19 mouse cellular contexts compared by ENCODE assay signal in the genomic region with DNA sequence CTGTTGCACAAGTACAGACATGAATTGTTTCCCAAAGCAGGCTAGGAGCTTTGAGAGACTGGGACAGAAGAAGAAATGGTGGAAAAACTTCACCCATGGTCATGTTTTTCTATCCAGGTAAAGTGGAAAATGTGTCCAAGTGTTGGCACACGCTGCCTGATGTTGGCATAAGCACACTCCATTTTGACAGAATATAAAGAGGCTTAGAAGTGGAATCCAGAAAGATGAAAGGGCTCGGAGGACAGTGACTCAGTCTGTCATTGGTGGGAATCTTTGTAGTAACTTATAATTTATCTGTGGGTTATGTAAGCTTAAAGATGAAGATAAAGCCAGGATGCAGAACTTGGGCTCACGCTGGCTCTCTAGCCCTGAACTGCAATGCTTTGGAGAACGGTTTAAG. TPM values are rescaled to one million over a fixed set of nuclear protein-coding genes. Genes with fewer than 3 reads are reported as not detected.
"Had no signal": no experiment of that assay in that cellular context is flagged by ENCODE, and none has a peak within 500 bp of the region (broad histone marks: within the 10 kb centered on the region; RNA-seq: fewer than 3 reads in every experiment).

No protein-coding gene starts in this region.

- H3K9me3 ChIP-seq: midbrain, embryonic 10.5 days; midbrain, embryonic 12.5 days; neural tube, embryonic 13.5 days; neural tube, embryonic 15.5 days had no signal

- H3K36me3 ChIP-seq: midbrain, embryonic 10.5 days; midbrain, embryonic 12.5 days; neural tube, embryonic 13.5 days; neural tube, embryonic 15.5 days had no signal

- H3K4me3 ChIP-seq: midbrain, embryonic 10.5 days; midbrain, embryonic 12.5 days; myocyte; neural tube, embryonic 13.5 days; neural tube, embryonic 15.5 days had no signal

- H3K27ac ChIP-seq: midbrain, embryonic 10.5 days; midbrain, embryonic 12.5 days; neural tube, embryonic 13.5 days; neural tube, embryonic 15.5 days had no signal

- DNase-seq: lung, adult 18-20 months; lung, embryonic 14.5 days; lung, postnatal 10 days; lung, postnatal 4 days; midbrain, embryonic 14.5 days; right cerebral cortex, adult 18-20 months; right cerebral cortex, postnatal 25 days; right cerebral cortex, postnatal 4 days; spleen, adult 18-20 months; thymus, postnatal 14 days; thymus, postnatal 36 days had no signal

- ATAC-seq: midbrain, embryonic 16.5 days had no signal

- H3K4me2 ChIP-seq: lung, embryonic 14.5 days; midbrain, embryonic 12.5 days; neural tube, embryonic 13.5 days; neural tube, embryonic 15.5 days had no signal

- H3K9ac ChIP-seq: lung, embryonic 14.5 days; midbrain, embryonic 12.5 days; neural tube, embryonic 13.5 days; neural tube, embryonic 15.5 days had no signal

RNA-seq across cellular contexts. Expression of a gene that starts 5.2 kb away (rescaled TPM):
- total RNA-seq: megakaryocyte, adult 5-6 weeks; megakaryocyte-erythroid progenitor cell, adult 5-6 weeks had no signal
